Mouse (Mus musculus): ENCODE data around the gene Glt28d2.

Glt28d2 gene

DNA sequence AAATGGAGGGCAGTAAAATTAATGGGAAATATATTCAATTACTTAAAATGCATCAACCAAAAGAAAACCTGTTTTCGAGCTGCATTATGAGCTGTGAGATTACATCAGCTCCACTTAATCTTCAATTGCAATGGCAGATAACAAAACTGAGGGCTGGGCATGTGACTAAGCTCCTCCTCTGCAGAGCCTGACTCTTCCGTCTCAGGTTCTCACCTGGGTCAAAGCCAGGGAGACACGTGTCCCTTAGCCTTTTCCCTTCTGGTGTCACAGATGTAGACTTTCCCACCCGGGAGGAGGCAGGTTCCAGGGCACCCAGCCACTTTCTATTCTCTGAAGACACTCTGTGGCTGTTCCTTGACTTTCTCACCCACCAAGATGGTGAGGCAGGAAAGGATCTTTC is 58.3 kb downstream of the Glt28d2 start:
- peak in 1 of 2 experiments; percentile 53 for DNase-seq (ENCODE audit: inconsistent age in 2 of 2, low spot score in 1 of 2)

DNA sequence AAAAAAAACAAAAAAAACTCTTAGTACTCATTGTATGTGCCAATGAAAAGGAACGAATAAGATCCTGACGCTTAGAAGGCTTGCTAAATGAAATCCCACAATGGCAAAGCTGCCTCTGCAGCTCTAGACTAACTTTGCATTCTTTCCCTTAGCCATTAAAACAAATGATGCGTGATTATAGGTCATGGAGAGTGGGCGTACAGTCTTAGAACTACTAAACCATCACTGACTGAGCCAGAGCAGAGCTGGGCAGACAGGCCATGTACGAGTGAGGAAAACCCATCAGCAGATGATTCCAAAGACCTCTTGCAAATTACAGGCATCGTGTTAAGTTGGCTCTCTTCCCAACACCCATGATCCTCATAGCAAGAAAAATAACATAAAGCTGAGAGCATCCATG is 59.5 kb downstream of the Glt28d2 start:
- no peak for DNase-seq (ENCODE audit: inconsistent age in 2 of 2, low spot score in 1 of 2)

DNA sequence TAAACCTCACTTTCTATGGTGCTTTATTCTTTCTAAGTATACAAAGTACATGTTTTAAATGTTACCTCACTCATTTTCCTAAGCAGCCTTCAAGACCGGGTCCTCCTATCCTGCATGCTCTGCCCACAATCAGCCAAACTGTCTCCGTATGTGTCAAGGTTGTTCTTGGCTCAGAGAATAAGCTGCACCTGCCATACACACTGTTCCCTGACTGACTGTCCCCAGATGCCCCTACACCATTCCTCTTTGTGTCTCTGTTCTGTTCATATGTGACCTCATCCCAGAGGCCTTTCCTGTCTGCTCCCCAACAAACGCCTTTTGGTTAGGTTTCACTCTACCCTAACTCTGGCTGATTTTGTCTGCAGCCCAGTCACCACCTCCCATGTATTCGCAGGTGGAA is 60.0 kb downstream of the Glt28d2 start:
- DNase-seq (ENCODE audit: inconsistent age in 2 of 2, low spot score in 1 of 2): no peak

DNA sequence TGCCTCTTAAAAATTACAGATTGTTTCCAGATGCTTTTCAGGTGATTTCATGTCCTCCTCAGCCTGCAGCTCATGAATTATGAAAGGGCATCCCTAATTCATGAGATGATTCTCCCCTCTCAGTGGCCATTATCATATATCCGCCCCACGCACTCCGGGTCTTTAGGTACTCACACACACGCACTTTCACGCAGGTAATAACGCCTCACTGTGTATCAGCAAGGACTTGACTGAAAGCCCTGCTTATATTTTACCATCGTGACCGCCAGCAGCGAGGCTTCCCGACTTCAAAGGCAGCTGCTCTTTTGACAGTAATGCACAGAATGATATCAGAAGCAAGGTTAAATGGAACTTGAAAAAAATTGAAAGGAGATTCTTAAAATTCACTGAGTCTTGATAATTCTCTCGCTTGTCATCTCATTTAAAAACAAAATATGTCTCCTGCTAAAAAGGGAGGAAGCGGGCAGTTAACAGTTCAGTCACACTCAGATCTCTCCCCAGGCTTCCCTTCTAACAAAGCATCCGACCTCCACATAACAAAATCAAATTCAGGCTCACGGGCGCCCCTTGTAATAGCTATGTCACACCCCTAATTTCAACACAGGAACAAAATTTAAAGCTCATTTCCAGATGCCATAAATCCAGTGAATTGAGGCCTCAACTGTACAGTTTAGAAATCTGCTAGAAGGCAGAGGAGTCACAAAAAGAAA is 66.3 kb downstream of the Glt28d2 start:
- DNase-seq (ENCODE audit: inconsistent age in 2 of 2, low spot score in 1 of 2): no peak

All from adrenal gland, adult (tissue).